Mouse (Mus musculus) Patski (cell line): ENCODE results near the gene Ereg. TPM values are rescaled to one million over a fixed set of nuclear protein-coding genes. Genes with fewer than 3 reads are reported as not detected.

Experiments used
- ATAC-seq: fragments of 100-300 bp; one replicate; pipeline ENCODE4 v1.8.0; 2021
- CTCF ChIA-PET: fragments of 350-600 bp; sonication (Branson Sonifier 250); formaldehyde crosslinking; loops from one replicate; lab custom pipeline; 2022; ENCODE audit warnings: inconsistent platforms; lab: Charles Lee
- POLR2A ChIA-PET: fragments of 350-600 bp; sonication (Branson Sonifier 250); formaldehyde crosslinking; loops from one replicate; lab custom pipeline; 2022; ENCODE audit warnings: antibody characterized with exemption, inconsistent platforms; lab: Charles Lee
- DNase-seq: peaks from one replicate; pipeline ENCODE4 v3.0.0-alpha.2; 2011; ENCODE audit warnings: low read depth, low spot score
- H3K27me3 ChIP-seq: fragments of 371-371 bp; one replicate; pipeline ENCODE4 v1.5.1; 2021
- CTCF ChIP-seq: fragments of 100-300 bp; IDR thresholded peaks from one replicate; pipeline ENCODE4 v1.5.1; 2021
- in situ Hi-C: fragments of 300-500 bp; cut with MboI; formaldehyde crosslinking; loops from 3 replicates; pipeline ENCODE4 v1.11.1; 2018; ENCODE audit warnings: low pct_unique_long_range_greater_than_20kb, mixed read lengths
- polyA plus RNA-seq: library from polyadenylated mRNA; unstranded; gene quantifications from one replicate; pipeline ENCODE4 v1.2.3, GENCODE M21; 2021

Ereg gene
- 1.6 TPM for polyA plus RNA-seq

DNA sequence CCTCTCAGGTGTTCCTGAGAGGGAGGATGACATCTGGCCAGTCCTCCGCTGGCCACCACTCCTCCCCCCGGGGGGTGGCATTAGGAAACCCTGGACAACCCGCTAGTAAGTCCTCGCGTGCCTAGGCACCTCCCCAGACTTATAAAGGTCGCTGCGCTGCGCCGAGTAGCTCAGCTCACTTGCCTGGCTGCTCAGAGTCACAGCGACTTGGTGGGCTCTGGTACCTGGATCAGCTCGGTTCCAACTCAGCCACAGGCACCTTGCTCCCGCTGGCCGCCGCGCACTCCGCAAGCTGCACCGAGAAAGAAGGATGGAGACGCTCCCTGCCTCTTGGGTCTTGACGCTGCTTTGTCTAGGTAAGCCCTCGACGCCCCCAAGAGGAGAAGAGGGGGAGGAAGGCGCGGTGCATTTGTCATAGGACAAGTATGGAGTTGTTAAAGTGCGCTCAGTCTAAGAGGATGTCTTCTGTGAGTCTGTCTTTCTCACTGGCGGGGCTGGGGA lies at the start of gene Ereg:
TSS of gene Ereg (plus strand) at position 173 of the 501 bp plus-strand sequence.
- CTCF ChIA-PET, result interaction anchor here (1.0 to 1.9 kb wide), 5 partner anchors 35 to 233 kb away, joined by 3 to 9 read pairs (median 6); no protein-coding TSS in a partner anchor

DNA sequence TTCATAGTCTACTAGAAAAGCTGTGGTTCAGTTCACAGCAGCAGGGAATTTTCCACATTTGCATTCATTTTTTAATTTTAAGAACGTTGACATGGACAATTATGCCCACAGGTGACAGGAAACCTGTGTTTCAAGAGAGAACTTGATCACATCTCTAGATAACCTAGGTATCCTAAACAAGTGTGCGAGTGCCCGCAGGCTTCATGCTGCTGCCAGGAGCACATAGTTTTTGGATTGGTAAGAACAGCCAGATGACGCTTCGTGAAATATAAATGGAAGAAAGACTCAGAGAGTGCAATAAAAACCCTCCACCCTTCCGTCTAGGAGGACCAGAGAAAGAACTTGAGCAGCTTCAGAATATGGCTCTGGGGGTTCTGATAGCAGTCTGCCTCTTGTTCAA lies 47.3 kb upstream of the Ereg start, which contains the start of gene Epgn:
TSS of gene Epgn (plus strand) at position 301 of the 400 bp plus-strand sequence.
- CTCF ChIA-PET, result no interaction called here
- H3K27me3 ChIP-seq, result peaks cover 6% of the 10 kb centered on the region
- in situ Hi-C loops, result no loop called here
- no peak for TF ChIP-seq CTCF
- POLR2A ChIA-PET, result interaction anchor here (0.8 kb wide), 1 partner anchor 23 kb away, joined by 3 read pairs; no protein-coding TSS in a partner anchor
- ATAC-seq, result no peak
- DNase-seq, result no peak

More for the DNA sequence above, at the start of gene Ereg:
- in situ Hi-C loops, result no loop called here
- ATAC-seq, result peak; percentile 64
- POLR2A ChIA-PET, result interaction anchor here (0.9 kb wide), 1 partner anchor 10 kb away, joined by 3 read pairs; no protein-coding TSS in a partner anchor
- no peaks in the 10 kb centered on the region for H3K27me3 ChIP-seq
- peak; percentile 44 for TF ChIP-seq CTCF
- no peak for DNase-seq

DNA sequence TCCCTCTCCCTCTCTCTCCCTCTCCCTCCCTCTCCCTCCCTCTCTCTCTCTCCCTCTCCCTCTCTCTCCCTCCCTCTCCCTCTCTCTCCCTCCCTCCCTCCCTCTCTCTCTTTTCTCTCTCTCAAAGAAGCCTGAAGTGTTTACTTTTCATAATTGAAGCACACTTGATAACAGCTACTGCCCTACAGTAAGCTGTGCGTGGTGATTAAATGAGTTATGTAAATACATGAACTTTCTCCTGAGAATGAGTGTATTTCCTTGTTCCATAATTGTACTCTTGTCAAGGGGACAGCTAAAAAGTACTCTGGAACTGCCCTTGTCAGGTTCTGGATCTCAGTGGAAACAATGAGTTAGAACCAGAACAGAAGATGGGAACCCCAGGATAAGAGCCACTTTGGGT lies 46.6 kb upstream of the Ereg start:
- CTCF ChIA-PET, result interaction anchor here (1.2 to 1.4 kb wide), 3 partner anchors 41 to 280 kb away, joined by 4 read pairs; no protein-coding TSS in a partner anchor
- DNase-seq (no peak), ATAC-seq (no peak)
- POLR2A ChIA-PET, result no interaction called here
- in situ Hi-C loops, result no loop called here
- peaks cover 6% of the 10 kb centered on the region for H3K27me3 ChIP-seq
- no peak for TF ChIP-seq CTCF

DNA sequence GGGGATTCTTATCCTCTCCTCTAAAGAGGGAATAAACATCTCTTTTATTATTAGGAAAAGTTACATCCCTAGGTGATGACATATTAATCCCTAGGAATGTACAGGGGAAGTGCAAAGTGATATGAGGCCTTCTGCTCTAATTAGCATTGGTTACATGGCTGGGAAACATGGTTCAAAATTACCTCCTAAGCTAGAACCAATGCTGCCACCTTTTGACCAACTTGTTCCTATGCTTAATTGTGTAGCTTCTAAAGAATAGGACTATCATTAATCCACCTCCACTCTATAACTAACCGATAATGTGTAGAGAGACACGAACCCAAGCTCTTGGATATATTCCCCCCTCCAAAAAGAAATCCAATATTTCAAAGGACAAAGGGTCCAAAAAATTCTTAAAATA lies 43.8 kb upstream of the Ereg start:
- POLR2A ChIA-PET, result interaction anchor here (0.6 kb wide), 1 partner anchor 323 kb away, joined by 4 read pairs; no protein-coding TSS in a partner anchor
- CTCF ChIA-PET, result interaction anchor here (0.7 to 2.1 kb wide), 10 partner anchors 8 to 79 kb away, joined by 3 to 14 read pairs (median 4); partner anchors contain the start of gene Ereg
- peaks cover 6% of the 10 kb centered on the region for H3K27me3 ChIP-seq
- no peak for ATAC-seq
- in situ Hi-C loops, result loop anchor here (5.0 kb wide), 1 partner anchor 52 kb away; no protein-coding TSS in a partner anchor
- TF ChIP-seq CTCF, result peak; percentile 33
- no peak for DNase-seq

DNA sequence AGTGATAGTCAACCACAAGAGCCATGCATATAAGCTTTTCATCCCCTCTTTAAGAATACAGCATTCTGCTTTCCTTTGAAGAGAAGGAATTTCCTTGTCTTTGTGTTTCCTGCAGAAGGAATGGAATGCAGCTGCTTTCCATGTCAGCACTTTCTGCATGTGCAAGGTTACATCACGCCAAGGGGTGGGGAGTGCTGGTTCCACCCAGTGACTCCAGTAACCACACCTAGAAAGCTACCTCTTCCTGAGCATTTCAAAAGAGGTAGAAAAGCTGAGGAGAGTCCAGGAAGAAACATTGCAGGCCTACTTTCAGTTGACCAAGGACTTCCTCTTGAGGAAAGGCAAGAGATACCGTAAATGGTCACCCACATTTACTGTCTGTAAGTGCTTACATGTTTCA lies 39.1 kb upstream of the Ereg start:
- DNase-seq, result no peak
- no peak for TF ChIP-seq CTCF
- no peaks in the 10 kb centered on the region for H3K27me3 ChIP-seq
- CTCF ChIA-PET, result interaction anchor here (0.8 to 2.9 kb wide), 7 partner anchors 8 to 273 kb away, joined by 3 to 14 read pairs (median 4); no protein-coding TSS in a partner anchor
- POLR2A ChIA-PET, result no interaction called here
- in situ Hi-C loops, result loop anchor here (5.0 kb wide), 2 partner anchors 58 to 272 kb away; no protein-coding TSS in a partner anchor
- ATAC-seq, result no peak

DNA sequence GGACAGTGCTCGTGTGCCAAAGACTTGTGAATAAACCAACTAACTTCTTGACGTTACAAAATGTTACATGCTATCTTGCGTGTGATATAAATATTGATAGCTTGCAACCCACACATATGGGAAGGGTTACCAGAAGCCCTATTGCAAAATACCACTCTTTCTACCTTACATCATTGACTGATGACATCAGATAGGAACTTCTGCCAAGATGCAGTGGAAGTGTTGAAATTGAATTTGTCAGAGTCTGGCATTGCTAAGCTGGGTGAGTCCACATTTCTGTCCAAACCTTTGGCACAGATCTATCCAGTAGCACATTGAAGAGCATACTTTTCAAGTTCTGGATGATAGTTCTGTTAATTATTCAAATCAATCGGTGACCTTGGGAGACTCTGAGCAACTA lies 37.8 kb upstream of the Ereg start:
- TF ChIP-seq CTCF, result no peak
- in situ Hi-C loops, result loop anchor here (5.0 kb wide), 2 partner anchors 59 to 271 kb away; no protein-coding TSS in a partner anchor
- ATAC-seq (no peak), DNase-seq (no peak)
- POLR2A ChIA-PET, result interaction anchor here (0.6 to 0.7 kb wide), 3 partner anchors 36 to 104 kb away, joined by 3 read pairs; no protein-coding TSS in a partner anchor
- no peaks in the 10 kb centered on the region for H3K27me3 ChIP-seq
- CTCF ChIA-PET, result interaction anchor here (1.0 to 2.9 kb wide), 4 partner anchors 38 to 272 kb away, joined by 3 to 14 read pairs (median 9); partner anchors contain the start of gene Ereg

DNA sequence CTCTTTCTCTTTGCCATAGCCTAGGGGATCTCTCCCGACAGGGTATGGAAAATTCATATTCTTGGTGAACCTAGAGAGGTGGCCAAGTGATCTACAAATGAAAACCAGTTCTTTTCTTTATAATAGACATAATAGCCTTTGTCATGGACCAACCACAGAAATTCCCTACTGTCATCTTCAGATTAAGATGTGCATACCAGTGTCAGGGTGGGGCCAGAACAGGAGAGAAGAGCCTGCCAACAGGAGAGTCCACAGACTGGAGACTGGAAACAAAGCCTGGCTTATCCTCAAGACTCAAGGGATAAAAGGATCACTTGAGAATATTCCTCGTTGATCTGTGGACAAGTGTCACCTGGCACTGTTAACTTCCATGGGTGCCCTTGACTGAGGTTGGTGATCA lies 36.7 kb upstream of the Ereg start:
- H3K27me3 ChIP-seq, result no peaks in the 10 kb centered on the region
- TF ChIP-seq CTCF, result no peak
- CTCF ChIA-PET, result interaction anchor here (0.7 to 2.8 kb wide), 14 partner anchors 7 to 361 kb away, joined by 3 to 21 read pairs (median 4); partner anchors contain the start of gene Ereg
- DNase-seq (no peak), ATAC-seq (no peak)
- POLR2A ChIA-PET, result interaction anchor here (1.7 kb wide), 1 partner anchor 270 kb away, joined by 7 read pairs; no protein-coding TSS in a partner anchor
- in situ Hi-C loops, result loop anchor here (5.0 kb wide), 2 partner anchors 60 to 270 kb away; no protein-coding TSS in a partner anchor

DNA sequence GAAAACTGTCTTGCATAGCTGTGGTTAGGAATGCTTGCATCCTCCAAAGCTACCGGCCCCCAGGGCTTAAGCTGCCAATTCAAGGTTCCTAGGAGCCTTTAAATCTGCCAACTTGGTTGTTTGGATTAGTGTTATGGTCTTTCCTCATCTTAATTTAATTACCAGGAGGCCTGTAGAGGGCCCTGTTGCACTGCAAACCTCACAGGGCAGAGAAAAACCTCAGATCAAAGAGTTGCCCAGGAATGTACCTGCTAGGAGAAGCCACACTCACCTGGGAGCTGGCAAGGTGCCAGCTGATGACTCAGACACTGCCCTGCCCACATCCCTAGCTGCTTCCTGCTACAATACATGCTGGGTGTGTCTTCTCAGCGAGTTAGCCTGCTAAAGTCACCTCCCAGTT lies 35.9 kb upstream of the Ereg start:
- H3K27me3 ChIP-seq, result no peaks in the 10 kb centered on the region
- ChIA-PET POLR2A (interaction anchor here (1.7 to 2.1 kb wide), 2 partner anchors 266 to 269 kb away, joined by 6 to 7 read pairs; no protein-coding TSS in a partner anchor), CTCF (interaction anchor here (0.7 to 2.8 kb wide), 21 partner anchors 8 to 360 kb away, joined by 3 to 21 read pairs (median 5); partner anchors contain the start of gene Ereg)
- TF ChIP-seq CTCF, result peak; percentile 86
- DNase-seq, result peak; percentile 74
- peak; percentile 72 for ATAC-seq
- in situ Hi-C loops, result loop anchor here (5.0 kb wide), 2 partner anchors 61 to 269 kb away; no protein-coding TSS in a partner anchor

DNA sequence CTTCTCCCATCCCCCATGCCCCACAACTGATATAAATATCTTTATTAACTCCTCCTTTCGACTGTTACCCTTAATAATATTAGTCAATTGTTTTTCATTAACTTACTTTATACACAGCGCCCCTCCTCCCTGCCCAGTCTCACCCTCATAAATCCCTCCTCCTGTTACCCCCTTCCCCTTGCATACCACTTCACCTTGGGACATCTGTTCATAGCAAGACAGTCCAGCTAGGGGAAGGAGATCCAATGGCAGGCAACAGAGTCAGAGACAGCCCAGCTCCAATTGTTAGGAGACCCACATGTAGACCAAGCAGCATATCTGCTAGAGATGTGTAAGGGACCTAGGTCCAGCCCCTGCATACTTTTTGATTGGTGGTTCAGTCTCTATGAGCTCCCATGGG lies 35.5 kb upstream of the Ereg start:
- CTCF ChIA-PET, result interaction anchor here (1.0 to 2.8 kb wide), 20 partner anchors 9 to 359 kb away, joined by 3 to 21 read pairs (median 5); partner anchors contain the start of gene Ereg
- POLR2A ChIA-PET, result interaction anchor here (1.7 to 2.1 kb wide), 2 partner anchors 266 to 269 kb away, joined by 6 to 7 read pairs; no protein-coding TSS in a partner anchor
- ATAC-seq (no peak), DNase-seq (no peak)
- TF ChIP-seq CTCF, result no peak
- H3K27me3 ChIP-seq, result no peaks in the 10 kb centered on the region
- in situ Hi-C loops, result loop anchor here (5.0 kb wide), 2 partner anchors 62 to 268 kb away; no protein-coding TSS in a partner anchor

DNA sequence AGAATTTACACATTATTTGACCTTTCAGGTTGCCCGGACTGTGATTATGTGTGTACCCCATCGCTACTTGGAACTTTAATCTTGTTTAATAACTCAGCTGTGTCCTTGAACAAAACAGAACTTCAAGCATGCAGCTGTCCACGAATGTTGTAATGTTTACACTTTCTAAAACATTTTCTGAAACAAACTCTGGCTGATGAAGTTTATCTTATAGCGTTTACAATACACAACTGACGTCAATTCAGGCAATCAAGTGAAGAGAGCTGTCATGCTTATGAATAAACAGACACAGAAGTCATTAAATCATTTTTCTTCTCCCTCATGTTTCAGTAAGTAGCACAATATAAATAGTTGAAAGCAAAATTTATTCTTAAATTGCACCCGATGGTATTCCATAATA lies 26.4 kb upstream of the Ereg start:
- DNase-seq (no peak), ATAC-seq (no peak)
- in situ Hi-C loops, result loop anchor here (5.0 kb wide), 1 partner anchor 149 kb away; no protein-coding TSS in a partner anchor
- ChIA-PET CTCF (interaction anchor here (1.1 to 1.5 kb wide), 3 partner anchors 9 to 259 kb away, joined by 3 read pairs; no protein-coding TSS in a partner anchor), POLR2A (no interaction called here)
- TF ChIP-seq CTCF, result no peak
- peaks cover 3% of the 10 kb centered on the region for H3K27me3 ChIP-seq
